Mouse (Mus musculus) heart, postnatal 10 days (tissue): ENCODE results near the gene Slc29a2. TPM values are rescaled to one million over a fixed set of nuclear protein-coding genes. Genes with fewer than 3 reads are reported as not detected.
A peak's percentile ranks its signal among the peaks of the same experiment; 100 is the strongest.

Experiments
- DNase-seq, 2 experiments: peaks; one replicate each; pipeline ENCODE4 v3.0.0; 2021
- intact Hi-C: fragments of 180-260 bp; cut with DNase I; formaldehyde crosslinking; loops from one replicate; pipeline ENCODE4 v1.15.1; 2025
- total RNA-seq, 2 experiments: library from RNA; stranded (reverse); gene quantifications; 2 replicates each; pipeline ENCODE4 v1.2.3; 2021

Slc29a2 gene
- total RNA-seq, 2 experiments from 2014 or later: 21.2 to 23.9 TPM

- intact Hi-C loops: no loop called here
- no peak for DNase-seq
Measured at GRCm38 (mm10) chr19:5026111-5026510, 2.5 kb downstream of the Slc29a2 start.

DNA sequence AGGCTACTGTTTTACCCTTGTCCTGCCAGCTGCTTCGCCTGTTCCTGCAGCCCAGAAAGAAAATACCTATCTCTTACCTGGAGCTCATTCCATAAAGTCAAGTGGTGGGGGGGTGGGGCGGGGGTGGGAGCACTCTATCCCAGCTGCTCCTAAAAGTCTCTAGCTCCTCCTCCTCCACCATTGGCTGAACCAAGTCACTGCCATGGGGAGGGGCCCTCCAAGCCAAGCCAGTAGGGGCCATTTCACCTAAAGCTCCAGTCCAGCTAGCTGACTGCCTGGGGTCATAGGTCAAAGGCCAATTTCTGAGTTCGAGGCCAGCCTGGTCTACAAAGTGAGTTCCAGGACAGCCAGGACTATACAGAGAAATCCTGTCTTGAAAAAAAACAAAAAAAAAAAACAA lies 9.0 kb downstream of the Slc29a2 start:
- no peak for DNase-seq
- intact Hi-C loops: no loop called here

- no peak for DNase-seq
- intact Hi-C loops: no loop called here
Measured at GRCm38 (mm10) chr19:5036577-5036976, 12.9 kb downstream of the Slc29a2 start.

DNA sequence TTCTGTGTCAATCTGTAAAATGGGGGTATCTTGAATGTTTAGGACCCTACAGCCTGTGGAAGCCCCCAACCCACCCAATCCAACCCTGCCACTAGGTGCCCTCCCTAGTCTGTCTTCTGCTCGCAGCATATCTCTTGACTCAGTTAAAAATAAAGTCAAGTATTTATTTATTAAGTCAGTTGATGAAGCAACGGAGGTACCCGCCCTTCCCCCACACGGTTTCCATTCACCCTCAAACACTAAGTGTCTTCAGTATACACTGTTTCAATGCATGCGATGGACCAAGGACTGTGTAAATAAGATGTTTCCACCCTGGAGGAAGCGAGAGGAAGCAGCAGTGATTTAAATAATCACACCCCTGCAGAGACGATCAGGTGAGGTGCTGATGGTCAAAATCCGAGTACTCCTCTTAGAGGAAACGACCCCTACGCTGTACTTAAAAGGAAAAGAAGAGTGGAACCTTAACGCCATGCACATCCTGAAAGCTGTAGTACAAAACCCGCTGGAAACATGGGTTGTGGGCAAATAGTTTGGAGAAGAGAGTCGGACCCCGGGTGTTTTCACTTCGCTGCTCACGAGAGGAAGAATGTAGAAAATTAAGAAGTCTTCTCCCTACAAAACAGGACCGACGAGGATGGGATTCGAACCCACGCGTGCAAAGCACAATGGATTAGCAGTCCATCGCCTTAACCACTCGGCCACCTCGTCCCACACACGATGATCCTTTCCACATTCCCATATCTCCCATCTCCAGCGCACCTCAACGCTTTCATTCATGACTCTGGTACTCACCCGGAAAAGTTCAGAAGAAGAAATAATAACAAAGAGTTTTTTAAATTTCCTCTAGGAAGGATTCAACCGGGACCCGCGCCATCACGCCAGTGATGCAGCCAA lies 14.3 kb downstream of the Slc29a2 start:
- intact Hi-C loops: no loop called here

GRCm38 (mm10) chr19:5038709-5039156 lies 15.1 kb downstream of the Slc29a2 start, which contains the start of the genes B4gat1 and AC124502.3:
B4gat1 (plus strand) TSS chr19:5038826.
AC124502.3 (plus strand) TSS chr19:5038891.
- DNase-seq: peak; percentile 92 to 93
- intact Hi-C loops: no loop called here

More for the DNA sequence above, 14.3 kb downstream of the Slc29a2 start:
- DNase-seq: peak; percentile 82 to 83

- intact Hi-C loops: no loop called here
Measured at GRCm38 (mm10) chr19:5039301-5040114, 15.8 kb downstream of the Slc29a2 start.

GRCm38 (mm10) chr19:5040862-5041523 lies 17.3 kb downstream of the Slc29a2 start, which contains the start of gene Brms1:
Brms1 (plus strand) TSS chr19:5041354.
- intact Hi-C loops: no loop called here

More at GRCm38 (mm10) chr19:5039301-5040114, 15.8 kb downstream of the Slc29a2 start:
- peak; percentile 34 to 41 for DNase-seq

DNA sequence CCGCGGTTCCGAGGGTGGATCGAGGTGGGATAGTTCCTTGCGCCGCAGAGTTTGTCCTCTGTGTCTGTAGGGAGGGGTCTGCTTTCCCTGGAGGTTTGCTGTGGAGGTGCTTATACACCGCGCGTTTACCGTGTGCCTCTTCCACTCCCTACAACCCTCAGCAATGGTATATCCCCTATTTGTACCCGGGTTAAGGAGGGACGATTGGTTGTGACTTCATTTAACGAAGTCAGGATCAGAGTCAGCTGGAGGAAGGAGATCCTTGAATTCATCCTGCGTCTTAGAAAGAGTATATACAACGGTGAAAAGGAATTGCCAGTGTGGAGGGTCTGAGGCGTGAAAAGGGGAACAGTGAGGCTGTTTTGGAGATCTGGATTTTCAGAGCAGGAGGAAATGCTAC lies 17.9 kb downstream of the Slc29a2 start:
- no peak for DNase-seq
- intact Hi-C loops: no loop called here

More at GRCm38 (mm10) chr19:5040862-5041523, 17.3 kb downstream of the Slc29a2 start, which contains the start of gene Brms1:
- peak; percentile 93 to 97 for DNase-seq

GRCm38 (mm10) chr19:5045531-5045930 lies 21.9 kb downstream of the Slc29a2 start:
- intact Hi-C loops: no loop called here
- no peak for DNase-seq

- intact Hi-C loops: no loop called here
- DNase-seq: no peak
Measured at GRCm38 (mm10) chr19:5048138-5049056, 24.7 kb downstream of the Slc29a2 start.

- intact Hi-C loops: no loop called here
- DNase-seq: no peak
Measured at GRCm38 (mm10) chr19:5049325-5049724, 25.7 kb downstream of the Slc29a2 start.

DNA sequence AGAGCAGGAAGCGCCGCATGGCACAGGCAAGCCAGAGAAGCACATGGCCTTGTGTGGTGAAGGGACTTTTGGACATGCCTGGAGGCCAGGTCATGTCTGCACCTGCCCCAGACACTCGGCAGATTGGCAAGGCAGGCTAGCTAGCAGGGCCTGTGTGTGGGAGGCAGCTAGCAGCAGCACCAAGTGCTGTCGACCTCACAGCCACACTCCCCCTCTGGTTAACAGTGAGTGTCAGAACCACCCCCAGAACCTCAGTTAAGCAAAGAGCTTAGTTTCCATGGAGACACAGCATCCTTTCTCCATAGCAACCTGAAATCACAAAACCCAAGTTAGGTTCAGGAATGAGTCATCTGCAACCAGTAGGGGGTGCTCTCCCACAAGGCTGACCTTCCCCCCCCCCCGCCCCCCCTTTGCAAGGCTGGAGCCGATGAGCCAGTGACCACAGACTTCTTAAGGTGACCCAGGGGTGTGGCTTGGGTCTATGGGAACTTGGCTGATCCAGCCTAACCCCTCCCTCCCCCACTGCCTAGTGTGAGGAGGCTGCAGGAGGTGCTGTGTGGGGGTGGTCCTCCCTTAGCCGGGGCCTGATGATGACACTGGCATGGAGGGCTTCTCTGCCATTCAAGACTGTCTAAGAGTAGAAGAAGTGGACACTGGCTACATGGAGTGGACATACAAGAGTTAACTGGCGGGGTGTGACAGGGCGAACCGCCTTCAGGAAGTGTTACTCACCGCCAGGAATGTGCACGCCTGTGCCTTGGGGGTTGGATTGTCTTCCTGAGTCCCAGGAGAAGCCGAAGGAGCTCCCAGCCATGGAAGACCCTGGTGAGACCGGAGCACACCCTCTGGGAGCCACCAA lies 26.6 kb downstream of the Slc29a2 start, which contains the start of gene Rin1:
TSS of gene Rin1 (plus strand) at position 435 of the 859 bp plus-strand sequence.
- peak; percentile 52 to 65 for DNase-seq
- intact Hi-C loops: no loop called here

- DNase-seq: peak in 1 of 2 experiments; percentile 41
- intact Hi-C loops: no loop called here
Measured at GRCm38 (mm10) chr19:5051031-5051430, 27.4 kb downstream of the Slc29a2 start.

DNA sequence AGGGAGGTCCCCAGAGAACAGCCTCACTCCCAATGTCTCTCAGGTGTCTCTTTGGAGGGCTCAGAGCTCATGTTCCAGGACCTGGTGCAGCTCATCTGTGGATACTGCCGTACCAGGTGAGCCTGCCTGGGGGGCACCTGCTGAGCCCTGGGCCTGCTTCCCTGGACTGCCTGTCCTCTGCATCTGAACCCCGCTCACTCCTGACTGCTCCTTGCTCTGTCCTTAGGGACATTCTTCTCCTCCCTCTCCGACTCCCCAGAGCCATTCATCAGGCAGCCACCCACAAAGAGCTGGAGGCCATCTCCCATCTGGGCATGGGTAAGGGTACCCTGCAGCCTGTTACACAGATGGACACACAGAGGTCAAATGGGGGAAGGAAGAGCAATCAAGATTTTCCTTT lies 27.9 kb downstream of the Slc29a2 start:
- no peak for DNase-seq
- intact Hi-C loops: no loop called here

DNA sequence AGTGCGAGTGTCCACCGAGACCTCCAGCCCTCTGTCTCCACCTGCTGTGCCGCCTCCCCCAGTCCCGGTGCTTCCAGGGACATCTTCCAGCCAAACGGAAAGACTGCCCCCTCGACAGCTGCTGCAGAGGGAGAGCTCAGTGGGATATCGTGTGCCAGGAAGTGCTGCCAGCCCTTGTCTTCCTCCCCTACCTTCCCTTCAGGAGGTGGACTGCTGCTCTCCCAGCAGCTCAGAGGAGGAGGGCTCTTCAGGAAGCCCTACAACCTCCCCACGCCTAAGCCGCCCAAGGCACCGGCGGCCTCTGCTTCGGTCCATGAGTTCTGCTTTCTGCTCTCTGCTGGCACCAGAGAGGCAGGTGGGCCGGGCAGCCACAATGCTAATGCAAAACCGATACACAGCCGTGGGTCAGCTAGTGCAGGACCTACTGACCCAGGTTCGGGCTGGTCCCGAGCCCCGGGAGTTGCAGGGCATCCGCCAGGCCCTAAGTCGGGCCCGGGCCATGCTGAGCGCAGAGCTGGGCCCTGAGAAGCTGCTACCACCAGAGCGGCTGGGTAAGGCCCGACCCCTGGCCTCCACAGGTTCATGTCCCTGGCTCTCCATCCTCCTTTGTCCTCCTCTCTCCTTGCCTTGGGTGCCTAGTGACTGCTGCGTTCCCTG lies 28.6 kb downstream of the Slc29a2 start:
- no peak for DNase-seq

GRCm38 (mm10) chr19:5052853-5053252 lies 29.2 kb downstream of the Slc29a2 start:
- no peak for DNase-seq
- intact Hi-C loops: no loop called here

More for the DNA sequence above, 28.6 kb downstream of the Slc29a2 start:
- intact Hi-C loops: no loop called here

GRCm38 (mm10) chr19:5053909-5054308 lies 30.2 kb downstream of the Slc29a2 start:
- peak in 1 of 2 experiments; percentile 60 for DNase-seq

DNA sequence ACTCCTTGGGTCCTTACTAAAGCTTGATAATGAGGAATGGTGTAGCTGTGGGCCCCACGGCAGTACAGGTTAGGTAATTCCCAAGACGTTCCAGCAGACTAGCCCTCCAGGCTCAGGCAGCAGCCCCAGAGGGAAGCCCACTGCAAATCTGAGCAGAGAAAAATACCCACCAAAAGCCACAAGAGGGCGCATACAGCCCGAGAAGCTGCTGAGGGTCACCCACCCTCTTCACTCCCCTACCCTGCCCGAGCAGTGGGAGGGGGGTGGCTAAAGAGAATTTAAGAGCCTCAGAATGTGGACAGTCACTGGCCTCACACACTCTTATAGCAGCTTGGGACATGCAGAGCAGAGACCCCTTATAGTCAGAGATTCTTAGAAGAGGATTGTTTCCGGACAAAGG lies 32.6 kb downstream of the Slc29a2 start:
- DNase-seq: peak; percentile 46 to 72
- intact Hi-C loops: loop anchor here (1.0 kb wide), 1 partner anchor 17 kb away; no protein-coding TSS in a partner anchor

More at GRCm38 (mm10) chr19:5053909-5054308, 30.2 kb downstream of the Slc29a2 start:
- intact Hi-C loops: no loop called here
